Mouse (Mus musculus) telencephalon, adult 2 months (tissue): Measurements from ENCODE around the gene Ago3.

Experiments
- DNase-seq: peaks from one replicate; pipeline ENCODE4 v3.0.0-alpha.2; 2011; ENCODE audit warnings: low read depth, low spot score

The Ago3 gene

DNA sequence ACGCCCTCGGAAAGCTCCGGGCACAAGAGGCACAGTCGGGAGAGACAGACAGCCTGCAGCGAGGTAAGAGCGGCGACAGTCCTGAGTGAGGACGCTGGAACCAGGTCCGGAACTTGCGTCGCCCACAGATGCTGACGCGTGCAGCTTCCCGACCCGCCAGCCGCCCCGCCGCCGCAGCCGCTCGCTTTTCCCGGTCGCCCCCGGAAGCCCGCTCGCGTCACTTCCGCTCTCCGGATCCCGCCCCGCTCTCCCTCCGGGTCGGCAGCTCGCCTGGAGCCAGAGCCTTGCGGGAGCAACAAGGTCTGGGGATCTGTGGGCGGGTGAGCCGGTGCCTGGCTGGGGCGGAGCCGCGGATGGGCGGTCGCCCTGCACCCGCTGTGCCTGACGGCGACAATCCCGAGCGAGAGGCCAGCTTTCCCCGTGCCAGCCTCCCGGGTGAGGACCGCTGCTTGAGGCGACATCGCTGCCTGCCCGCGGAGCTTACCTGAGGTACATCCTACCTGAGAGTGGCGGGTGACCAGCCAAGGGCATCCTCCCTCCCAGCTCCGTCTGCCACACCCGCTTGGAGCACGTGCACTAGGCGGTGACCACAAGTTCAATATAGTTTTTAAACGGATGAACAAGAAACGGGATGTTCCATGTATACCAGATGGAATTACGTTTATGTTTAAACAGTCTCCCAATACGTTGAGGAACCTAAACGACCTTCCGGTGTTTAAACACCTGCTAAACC, at the start of gene Ago3:
Gene Ago3, minus strand, starts transcription at position 210 of the 733 bp plus-strand sequence.
- DNase-seq, result peak; percentile 85

DNA sequence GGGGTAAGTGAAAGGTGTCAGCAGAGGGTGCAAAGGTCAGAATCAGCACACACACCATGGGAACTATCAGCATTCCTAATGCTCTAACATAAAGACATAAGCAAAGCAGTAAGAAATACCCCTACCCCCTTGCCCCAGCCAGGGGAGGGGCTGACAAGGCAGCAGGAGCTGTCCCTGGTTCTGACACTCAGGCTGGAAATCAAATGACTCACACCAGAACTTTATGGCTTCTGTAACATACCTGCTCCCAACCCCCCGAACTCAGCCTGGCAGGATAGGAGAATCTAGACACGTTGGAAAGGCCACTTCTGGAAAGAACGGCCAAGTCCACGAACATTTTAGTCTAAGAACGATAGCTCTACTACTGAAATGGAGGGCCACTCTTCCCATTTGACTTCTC, 43.7 kb upstream of the Ago3 start:
- DNase-seq, result no peak

DNA sequence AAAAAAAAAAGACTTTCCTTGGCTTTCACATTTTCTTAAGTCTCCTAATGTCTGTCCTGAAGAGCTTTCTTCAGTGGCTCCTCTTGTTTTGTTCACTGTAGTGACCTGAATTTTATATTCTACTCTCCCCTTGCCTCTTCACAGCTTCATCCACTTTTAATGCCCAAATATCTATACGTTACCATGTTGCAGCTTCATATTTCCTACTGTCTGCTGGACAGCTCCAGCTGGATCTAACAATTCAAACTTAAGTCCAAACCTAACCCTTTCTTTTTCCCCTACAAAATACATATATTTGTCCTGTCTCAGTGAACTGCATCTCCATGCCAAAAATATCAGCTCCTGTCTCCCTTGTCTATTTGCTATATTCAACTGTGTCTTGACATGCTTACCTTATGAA, 40.0 kb upstream of the Ago3 start:
- DNase-seq, result no peak

DNA sequence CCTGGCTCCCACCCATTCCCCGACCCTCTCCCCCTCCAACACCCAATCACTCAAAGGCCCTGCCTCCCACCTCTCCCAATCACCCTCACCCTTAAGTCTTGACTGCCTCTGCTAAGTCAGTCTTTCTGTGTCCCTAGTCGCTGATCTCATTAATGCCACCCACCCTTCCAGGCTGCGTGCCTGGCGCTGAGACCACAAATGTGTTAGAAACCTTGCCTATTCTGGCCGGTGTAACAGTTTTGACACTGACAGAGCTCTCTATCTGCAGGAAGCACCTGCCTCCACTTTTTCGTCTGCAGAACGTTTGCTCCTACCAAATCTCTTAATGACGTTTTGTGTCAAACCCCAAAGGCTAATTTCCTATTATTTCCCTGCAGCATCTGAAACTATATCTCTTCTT, 39.6 kb upstream of the Ago3 start:
- DNase-seq, result peak; percentile 67

DNA sequence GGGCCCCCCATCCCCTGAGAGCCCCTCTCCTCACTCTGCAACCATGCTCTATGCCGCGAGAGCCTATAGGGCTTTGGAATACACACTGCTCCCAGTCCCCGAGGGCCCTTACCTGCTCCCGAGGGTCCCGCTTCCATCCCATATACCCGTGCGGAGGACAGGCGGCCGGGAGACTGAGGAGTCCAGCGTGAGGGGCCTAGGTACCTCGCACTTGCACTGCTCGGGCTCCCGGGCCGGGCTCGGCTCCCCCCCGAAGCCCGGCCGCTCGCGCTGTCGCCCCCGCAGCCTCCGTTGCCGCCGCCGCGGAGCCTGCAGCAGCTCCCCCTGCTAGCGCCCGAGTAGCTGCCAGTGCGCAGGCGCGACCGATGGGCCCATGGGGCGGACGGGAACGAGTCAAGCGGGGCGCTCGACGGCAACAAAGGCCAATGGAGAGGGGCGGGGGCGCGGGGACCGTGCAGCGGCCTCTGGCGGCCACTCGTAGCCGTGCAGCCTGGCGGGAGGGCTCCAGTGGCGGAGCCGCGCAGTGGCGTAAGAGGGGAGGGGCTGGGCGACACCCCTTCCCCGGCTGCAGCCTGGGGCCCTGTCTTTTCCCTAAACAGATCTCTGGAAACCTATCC, 39.0 kb upstream of the Ago3 start, which contains the start of gene Ago1:
Gene Ago1, minus strand, starts transcription at position 299 of the 617 bp plus-strand sequence.
- peak; percentile 83 for DNase-seq

DNA sequence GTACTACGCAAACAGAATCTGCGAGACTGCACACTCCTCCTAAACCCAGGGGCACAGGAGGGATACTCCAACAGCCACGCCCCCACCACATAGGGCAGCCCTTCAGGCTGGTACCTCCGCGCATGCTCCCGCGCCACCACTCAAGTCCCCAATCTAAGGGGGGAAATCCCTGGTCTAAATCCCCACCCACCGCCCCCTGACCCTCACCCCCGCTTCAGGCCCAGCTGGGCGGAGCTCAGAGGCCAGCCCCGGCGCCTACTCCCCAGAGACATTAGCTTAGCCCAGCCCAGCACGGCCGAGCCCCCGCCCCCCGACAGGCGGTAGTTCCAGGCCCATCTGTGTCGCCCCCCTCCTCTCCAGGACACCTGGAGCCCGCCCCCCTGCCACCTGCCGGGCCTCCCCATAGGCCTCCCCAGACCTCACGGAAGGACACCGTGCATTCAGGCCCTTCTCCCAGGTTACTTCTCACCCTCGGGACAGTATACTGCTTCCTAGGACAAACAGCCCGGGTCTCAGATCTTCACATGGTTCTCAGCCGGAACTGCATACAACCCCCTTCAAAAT, 38.4 kb upstream of the Ago3 start:
- DNase-seq, result no peak

DNA sequence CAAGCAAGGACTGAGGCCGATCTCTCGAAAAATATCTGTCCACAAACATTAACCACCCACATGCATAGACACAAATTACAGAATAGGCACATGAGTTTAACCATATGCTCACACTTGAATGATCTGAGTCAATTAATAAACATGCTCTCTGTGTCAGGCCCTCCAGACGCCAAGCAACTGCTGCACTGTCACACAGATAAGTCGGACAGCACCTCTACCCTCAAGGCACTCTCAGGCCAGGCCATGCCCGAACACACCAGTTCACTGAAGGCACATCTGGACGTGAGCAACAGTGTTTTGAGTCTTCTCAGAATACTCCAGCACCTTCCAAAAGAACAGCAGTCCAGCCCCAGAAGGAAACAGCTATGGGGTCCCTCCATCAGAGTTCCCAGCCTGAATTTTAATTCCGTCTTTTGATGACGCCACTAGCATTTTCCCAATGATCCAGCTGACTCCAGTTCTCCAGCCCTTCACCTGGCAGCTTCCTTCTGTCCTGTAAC, 36.9 kb upstream of the Ago3 start:
- no peak for DNase-seq

DNA sequence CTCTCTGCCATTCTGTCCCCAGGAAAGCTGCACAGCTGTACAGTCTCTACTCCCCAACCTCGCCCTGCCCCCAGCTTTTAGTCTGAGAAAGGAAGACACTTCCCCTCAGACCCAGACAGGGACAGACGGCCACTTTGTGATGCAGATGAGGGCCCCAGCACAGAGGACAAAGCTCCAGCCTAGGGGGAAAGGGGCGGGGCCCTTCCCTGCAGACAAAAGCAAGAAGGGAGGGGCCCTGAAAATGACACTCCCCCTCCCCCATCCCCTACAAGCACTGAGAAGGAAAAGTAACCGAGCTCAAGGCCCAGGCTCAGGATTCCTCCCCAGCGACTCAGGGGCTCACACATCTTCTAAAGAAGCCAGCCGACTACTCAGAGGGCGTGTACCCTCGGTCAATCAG, 36.5 kb upstream of the Ago3 start:
- peak; percentile 48 for DNase-seq

DNA sequence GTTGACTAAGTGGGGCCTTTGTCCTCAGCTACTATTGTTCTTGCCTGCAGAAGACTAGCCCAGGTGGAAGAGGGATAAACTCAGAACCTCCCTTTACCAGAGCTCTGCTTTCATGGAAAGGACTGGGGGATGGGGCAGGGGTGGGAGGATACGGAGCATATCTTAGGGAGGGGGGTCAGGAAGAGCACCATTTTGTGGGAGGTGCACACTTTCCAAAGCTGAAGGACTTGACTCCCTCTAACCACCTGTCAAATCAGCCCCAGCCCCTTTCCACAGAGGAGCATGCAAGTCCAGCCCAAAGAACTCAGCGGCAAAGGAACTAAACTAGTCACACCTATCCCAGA, 35.5 kb upstream of the Ago3 start:
- DNase-seq, result no peak

DNA sequence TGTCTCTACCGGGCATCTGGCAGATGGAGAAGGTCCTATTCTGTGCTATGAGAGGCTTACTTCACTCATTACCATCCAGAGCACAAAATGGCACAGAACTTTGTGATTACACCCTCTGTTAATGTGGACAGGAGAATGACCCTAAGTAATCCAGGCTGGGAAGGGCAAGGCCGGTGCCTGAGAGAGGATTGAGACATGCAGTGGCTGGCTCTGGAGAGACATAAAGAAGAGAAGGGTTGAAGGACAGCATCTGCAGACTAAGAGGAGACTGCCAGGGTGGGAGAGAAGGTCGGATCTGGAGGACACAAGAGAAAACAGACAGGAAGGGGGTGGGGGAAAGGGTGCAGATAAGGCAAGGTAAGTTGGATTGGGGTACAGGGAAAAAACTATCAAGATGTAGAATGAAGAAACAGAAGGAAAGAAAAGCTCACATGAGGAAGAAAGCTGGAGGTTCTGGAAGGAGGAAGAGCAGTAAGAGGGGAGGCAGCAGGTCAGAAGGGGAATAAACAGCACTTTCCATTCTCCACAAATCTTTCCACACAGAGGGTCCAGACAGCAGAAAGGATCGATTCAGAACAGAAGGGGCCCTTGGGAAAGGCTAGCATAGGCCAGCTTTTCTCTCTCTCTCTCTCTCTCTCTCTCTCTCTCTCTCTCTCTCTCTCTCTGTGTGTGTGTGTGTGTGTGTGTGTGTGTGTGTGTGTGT, 35.0 kb upstream of the Ago3 start:
- DNase-seq, result no peak

DNA sequence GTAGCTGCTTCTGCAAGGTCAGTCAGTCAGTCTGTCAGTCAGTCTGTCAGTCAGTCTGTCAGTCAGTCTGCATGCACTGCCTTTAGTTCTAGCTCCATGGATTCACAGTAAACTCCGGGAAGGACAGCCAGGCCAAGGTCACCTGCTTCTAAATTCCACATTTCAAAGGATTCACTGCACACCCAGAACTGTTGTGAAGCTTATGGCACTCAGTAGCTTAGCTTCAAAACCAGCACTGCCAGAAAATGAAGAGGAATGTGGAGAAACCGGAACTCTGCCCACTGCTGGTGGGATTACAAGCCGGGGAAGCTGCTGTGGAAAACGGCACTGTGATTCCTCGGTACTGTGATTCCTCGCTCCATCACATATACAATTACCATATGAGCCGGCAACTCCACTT, 26.1 kb upstream of the Ago3 start:
- DNase-seq, result no peak

DNA sequence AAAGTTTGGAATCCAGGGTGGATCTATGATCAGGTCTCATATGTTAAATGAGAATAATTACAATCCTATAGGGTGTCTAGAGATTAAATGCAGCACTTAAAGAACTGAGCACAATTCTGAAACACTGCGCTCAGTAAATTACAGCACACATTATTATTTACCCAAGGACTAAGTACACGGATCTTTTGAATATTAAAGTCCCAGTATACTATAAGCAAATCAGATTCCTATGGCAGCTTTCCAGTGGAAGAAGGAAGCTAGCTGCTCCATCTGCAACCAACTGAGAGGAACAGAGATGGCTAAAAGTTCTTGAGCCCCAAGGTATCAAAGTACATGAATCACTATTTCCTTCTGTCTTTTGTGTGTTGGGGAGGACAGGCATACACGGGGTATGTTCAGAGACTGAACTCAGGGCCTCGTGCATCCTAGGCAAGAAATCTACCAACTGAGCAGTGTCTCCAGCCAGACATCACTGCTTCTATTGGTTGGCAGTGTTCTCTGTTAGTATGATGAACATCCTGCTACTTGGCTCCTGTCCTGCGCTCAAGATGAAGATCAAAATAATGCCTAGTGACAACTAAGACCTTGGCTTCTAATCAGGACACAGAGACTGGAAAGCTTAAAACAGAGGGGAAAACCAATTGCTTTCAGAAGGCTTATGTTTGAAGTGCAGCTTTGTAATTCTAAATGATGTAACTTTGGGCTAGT, 25.3 kb upstream of the Ago3 start:
- no peak for DNase-seq

DNA sequence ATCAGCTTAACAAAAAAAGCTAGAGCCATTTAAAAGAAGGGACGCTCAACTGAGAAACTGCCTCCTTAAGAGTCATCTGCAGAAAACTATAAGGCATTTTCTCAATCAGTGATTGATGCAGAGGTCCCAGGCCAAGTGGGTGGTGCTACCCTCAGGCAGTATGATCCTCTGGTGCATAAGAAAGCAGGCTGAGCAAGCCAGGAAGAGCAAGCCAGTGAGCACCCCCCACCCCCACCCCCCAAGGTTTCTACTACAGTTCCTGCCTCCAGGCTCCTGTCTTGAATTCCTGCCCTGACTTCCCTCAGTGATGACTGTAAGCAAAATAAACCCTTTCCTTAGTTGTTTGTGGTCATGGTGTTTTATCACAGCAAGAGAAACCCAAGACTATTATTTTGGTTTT, 20.9 kb upstream of the Ago3 start:
- no peak for DNase-seq

DNA sequence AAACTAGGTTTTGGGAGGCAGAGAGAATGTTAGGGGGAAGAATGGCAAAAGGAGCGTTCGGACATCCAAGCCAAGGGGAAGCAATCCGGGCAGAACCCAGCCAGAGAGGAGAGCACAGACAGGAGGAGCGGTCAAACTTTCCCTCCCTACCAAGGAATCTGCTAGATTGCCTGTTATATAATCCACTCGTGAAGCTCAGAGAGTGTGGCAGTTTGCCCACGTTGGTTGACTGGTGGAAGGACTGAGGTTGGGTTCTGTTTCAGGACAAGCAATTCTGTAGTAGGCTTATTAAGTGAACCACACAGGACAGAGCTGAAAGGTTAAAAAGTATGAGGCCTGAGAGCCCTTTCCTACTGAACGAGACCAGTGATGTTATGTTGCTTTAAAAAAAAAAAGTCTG, 17.8 kb upstream of the Ago3 start:
- DNase-seq, result no peak

DNA sequence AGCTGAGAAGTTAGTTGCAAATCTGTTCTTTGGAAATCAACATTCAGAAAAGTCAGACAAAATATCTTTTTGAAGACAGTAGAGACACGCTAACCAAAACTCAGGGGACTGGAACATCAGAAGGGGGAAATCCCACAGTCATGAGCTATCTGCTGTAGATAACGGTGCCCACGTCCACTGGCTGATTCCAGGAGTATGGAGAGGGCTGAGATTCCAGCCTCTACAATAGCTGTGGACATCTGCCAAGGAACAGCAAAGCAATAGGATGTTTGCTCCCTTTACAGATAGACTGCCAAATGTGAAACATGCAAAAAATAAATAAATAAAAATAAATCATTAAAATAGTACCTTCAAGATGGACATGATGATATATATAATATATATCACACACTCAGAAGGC, 15.2 kb upstream of the Ago3 start:
- DNase-seq, result no peak

DNA sequence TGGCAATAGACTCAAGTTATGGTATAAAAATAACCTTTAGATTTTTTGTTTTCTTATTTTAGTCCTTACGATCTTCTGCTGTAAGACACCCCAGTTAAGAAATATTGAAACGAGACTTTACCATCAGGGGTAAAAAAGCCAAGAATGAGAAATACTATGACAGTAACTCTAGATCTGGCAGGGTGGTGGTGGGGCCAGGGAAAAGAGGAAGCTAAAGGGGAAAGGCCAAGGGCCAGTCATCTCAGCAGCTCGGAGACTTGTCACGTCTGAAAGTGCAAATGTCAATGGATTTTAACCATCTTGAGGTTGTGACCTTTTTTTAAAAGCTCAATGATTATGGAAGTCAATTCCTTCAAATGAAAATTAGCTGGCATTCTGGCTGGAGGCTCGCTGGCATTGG, 8.9 kb upstream of the Ago3 start:
- no peak for DNase-seq

DNA sequence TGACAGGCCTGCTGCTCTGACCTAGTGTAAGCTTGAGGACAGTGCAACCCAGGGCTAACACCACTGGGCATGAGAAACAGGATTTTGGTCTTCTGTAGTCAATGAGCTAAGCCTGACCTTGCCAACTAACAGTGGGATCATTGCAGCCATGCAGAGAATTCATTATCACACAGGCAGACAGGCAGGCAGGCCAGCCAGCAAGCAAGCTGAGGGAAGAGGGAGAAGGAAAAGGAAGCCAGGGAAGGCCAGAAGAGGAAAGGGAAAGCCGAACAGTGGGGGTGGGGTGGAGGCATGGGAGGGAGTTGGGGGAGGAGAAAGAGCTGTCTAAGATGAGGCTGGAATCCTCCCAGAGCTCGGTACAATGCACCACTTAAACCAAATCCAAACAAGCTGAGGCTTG, 6.9 kb upstream of the Ago3 start:
- DNase-seq, result no peak

DNA sequence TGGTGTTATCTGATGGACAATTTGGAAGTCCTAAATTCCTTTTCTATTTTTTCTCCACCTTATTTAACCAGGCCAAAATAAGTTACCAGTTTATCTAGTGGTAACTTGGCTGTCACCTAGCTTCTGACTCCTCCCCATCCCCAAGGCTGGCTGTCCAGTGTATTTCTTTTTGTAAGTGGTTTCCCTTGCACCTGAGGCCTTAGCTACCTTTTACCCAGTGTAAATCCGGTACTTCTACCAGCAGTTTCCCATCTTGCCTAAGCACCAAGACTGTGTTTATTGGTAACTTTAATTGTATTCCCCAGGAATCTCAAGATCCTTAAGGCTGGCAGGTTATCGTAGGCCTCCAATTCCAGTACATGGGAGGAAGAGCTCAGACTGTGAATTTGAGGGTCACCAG, 4.7 kb upstream of the Ago3 start:
- no peak for DNase-seq

DNA sequence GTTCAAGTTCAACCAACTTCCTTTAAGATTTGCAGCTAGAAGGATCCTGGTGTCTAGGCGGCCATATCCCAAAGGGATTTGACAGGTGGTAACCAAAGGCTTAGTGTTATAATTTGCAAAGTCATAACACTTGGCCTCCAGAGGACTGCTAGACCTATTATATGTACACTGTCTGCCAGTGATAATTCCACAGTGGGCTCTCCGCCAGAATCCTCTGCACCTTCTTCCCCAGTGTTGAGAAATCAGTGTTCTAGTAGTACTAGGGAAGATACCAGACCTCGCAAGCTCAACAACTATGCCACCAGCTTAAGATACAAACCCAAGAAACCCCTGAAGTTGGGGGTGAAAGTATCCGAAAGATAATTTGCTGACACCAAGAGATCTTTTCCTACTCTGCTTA, 3.8 kb upstream of the Ago3 start:
- no peak for DNase-seq

DNA sequence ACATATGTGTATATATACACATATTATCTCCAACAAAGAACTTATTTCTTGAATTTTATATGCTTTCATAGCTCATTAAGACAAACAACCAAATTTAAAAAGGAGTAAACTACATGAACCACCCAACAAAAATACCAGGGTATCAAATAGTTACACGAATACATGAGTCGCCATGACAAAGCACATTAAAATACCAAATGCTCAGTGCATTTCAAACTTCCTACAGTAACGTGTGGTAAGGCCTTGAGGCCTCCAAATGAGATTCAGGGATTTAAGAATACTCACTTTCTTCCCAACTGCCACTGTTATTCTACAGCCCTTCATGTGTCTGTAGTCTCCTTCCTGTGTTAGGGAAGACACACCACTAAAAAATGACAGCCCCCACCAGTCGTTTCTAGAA, 2.4 kb upstream of the Ago3 start:
- no peak for DNase-seq

DNA sequence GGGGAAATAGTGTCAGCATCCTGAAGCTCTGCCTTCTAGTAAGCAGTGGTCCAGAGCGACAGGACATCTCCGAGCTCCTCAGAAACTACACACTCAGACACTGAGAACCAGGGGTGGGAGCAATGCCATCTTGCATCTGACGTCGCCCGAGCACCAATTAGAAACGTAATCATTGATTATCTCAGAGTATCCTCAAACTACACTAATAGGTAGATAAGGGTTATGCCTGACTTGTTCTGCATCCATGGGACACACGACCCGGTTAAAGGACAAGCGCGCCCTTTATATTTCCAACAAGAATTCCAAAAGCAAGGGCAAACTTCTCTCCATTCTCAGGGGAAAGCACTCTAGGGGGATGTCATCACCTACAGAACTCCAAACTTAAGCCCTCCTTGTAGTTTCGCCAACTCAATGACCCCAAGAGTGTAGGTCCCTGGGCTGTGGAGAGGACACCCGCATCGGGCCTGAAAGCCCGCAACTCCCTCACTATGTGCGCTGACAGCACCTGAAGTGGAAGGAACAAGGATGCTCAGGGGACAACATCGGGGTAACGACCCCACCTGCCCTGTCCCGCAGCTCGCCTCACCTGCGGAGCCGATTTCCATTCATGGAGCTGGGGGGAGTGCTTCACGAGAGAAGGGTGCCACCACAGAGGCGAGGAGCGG, 542 bp downstream of the Ago3 start:
- no peak for DNase-seq
